Mouse (Mus musculus): Measurements from ENCODE around the gene Trim39. TPM values are rescaled to one million over a fixed set of nuclear protein-coding genes. Genes with fewer than 3 reads are reported as not detected.

Trim39 gene
- polyA plus RNA-seq (2012) = 5.4 and 5.5 TPM in 2 replicates

DNA sequence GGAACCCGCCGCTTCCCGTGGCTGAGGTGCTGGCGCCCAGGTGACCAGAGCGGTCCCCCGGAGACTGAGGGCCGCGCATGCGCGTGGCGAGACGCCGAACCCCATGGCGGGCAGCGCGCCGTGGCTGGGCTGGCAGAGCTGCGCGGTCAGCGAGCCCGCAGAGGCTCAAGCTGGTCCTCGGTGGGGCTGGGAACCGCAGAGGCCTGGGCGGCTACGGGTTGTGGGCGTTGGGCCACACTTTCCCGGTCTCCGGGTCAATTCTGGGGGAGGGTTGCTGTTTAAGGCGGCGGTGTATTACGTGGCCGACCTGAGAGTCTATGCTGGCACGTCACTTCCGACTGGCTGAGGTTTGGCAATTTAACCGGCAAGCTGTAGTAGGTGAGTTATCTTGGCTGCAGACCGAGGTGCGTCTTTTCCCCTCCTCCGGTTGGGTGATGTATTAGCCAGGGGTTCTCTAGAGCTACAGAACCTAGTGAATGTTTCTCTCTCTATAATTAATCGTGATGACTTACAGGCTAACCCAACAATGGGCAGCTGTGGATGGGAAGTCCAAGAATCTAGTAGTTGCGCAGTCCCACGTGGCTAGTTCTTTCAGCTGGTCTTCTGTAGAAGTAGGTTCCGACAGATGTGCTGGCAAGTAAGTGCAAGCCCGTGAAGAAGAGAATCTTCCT is at the start of gene Trim39:
Gene Trim39, minus strand, starts transcription at position 662 of the 671 bp plus-strand sequence.
- TF ChIP-seq GATA1 (IDR thresholded peaks at IDR 0.05; ENCODE audit: low read length) = no peak

DNA sequence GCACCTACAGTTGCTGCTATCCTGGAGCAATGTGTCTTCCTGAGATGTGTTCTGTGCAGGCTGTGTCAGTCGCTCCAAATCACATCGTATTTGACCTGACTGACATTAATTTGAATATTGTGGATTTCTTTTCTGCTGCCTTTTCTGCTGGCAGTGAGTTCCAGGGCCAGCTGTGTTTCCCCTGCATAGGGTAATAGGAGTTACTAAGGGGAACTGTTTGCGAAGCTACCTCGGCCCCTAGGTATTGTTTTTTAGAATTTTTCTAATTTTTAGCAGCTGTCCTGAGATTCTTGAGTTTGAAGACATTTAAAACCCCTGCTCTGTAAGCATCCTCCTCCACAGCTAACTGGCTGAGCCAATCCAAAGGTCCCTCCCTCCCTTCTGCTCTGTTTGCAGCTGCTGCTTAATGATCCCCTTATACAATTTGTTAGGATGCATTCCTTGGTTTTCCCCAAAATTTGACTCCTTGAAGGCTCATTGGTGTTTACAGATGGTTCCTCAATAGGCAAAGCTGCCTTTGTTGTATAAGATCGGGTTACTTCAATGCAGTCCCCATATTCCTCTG is 43.7 kb upstream of the Trim39 start:
- TF ChIP-seq GATA1 (IDR thresholded peaks at IDR 0.05; ENCODE audit: low read length) = no peak

DNA sequence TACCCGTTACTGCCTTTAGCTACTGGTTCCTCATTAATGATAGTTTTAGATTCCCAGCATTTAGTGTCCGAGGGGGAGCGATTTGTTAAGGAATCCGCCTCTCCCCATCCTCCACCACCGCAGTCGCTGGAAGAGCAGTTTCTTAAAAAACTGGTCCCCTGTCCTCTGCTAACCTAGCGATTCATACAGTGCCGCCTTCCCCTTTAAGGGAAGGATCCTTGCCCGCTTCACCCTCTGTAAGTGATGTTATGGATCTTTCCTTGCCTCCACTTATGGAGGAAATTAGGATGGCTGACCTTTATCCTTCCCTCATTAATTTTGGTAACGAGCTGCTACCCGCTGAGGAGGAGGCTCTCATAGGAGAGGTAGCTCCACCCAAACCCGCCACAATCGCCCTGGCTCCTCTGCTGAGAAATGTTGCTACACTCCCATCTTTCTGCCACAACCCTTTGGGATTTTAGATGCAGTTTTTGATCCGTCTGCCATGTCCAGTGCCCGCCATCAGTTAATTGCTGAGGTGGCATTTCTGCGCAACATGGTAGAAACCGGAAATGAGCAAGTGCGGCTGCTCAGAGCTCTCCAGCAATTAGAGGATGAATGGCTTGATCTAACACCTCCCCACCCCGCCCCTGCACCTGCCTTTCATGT is 43.1 kb upstream of the Trim39 start:
- no peak for TF ChIP-seq GATA1 (IDR thresholded peaks at IDR 0.05; ENCODE audit: low read length)

DNA sequence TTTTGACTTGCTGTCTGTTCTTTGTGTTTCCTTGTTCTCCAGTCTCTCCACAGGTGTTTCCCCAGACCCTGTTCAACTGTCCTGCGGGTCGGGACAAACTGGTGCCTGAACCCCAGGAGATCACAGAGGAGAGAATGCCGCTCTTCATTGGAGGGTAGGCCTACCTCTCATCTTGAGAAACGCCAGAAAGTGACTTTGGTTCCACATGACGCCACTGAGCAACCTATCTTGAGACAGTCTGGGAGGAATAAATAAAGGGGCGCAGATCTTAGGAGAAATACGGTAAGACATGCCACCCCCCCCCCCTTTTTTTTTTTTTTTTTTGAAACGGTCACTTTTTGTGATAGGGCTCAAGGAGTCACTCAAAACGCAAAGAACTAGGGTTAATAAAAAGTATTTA is 42.5 kb upstream of the Trim39 start:
- TF ChIP-seq GATA1 (IDR thresholded peaks at IDR 0.05; ENCODE audit: low read length) = no peak

DNA sequence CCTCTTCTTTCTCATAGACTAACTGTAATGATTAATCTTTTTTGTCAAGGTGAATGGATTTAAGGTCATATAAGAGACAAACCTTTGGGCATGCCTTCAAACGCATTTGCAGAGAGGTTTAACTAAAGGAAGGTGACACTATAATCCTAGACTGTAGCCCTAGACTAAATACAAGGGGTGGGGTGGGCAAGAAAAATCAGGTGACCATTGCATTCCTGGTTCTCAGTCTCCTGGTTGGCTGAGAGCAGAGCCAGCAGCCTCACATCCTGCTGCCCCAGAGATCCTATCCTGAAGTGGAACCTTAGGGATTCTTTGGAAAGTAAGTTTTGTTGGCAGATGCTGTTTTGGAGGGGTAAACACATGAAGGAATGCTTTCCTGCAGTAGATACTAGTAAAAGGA is 37.2 kb upstream of the Trim39 start:
- no peak for TF ChIP-seq GATA1 (IDR thresholded peaks at IDR 0.05; ENCODE audit: low read length)

DNA sequence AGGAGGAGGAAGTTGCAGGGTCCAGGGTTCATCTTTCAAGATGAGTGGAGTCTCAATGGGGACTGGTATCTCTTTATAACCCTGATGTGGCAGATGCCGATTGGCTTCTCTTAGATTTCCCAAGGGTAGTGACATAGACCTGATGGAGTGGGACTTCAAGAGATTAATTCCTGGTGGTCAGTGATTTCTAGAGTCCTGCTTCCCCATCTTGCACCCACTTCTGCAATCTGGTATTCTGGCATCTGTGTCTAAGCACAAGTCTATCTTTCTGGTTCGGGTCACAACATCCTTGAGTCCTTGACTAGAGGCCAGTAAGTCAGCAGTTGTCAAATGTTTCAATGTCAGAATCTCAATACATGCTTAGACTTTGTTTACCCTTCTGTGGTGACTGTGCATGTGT is 14.3 kb upstream of the Trim39 start, which contains the start of gene H2-M10.2:
Gene H2-M10.2, minus strand, starts transcription at position 101 of the 400 bp plus-strand sequence.
- no peak for TF ChIP-seq GATA1 (IDR thresholded peaks at IDR 0.05; ENCODE audit: low read length)

DNA sequence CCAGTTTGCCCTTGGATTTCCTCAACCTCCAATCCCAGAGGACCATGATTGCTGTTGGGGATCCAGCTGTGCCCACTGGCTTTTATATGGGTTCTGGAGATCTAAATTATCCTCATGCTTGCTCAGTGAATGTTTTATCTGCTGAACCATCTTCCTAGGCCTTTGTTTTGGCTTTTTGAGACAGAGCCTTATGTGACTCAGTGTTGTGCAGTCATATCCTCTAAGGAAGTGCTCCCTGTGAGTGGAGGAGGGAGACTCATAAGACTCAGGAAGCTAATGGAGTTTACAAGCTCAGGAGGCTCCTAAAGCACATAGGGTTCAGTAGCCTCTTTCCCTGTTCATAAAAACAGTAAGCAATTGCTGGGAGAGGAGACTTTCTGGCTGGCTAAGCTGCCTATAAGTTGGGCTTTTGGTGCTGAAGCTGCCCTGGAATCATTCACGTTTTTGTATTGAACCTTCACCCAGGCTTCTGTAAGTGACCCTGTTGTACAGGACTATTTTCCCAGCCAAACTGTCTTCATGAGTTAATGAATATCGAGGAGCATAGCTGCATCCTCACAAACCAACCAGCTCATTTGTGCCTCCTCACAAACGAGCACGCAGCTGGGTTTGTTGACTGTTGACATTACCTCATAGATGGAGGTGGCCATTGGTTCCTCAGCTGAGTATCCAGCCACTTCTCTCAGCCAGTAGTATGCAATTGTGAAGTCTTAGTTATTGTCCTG is 9.6 kb upstream of the Trim39 start:
- no peak for TF ChIP-seq GATA1 (IDR thresholded peaks at IDR 0.05; ENCODE audit: low read length)

DNA sequence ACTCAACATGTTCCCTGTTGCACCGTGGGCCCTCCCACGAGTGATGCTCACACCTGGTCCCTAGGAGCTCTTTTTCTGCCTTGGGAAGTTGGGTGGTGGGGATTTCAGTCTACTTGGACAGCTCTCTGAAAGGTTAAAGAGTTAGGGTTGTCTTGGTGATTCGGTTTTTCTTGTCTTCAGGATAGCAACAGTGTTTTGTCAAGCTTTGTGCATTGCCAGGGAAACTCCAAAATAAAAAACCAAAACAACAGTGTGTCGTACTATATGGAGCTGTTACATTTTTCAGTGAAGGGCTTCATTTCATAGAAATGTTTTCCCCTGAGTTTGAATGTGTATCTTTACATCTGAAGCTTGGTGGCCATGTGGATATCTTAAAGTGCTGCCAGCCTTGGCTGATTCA is 2.7 kb upstream of the Trim39 start:
- no peak for TF ChIP-seq GATA1 (IDR thresholded peaks at IDR 0.05; ENCODE audit: low read length)

DNA sequence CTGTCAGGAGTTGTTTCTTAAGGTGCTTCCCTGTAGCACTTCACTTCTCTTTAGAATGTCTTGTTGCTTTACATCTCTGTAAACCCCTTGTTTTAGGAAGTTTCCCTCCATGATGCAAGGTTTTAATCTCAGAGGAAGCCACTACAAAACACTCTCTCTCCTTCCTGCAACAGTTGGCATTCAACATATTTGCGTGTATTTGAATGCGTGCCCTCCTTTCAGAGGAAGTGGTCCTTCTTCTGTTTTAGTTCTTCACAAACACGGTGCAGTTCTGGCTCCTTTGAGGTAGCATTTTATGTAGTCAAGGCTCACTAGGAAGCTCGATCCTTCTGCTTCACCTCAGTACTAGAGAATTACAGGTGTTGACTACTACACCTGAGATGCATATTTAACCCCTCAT is 1.7 kb upstream of the Trim39 start:
- TF ChIP-seq GATA1 (IDR thresholded peaks at IDR 0.05; ENCODE audit: low read length) = no peak

DNA sequence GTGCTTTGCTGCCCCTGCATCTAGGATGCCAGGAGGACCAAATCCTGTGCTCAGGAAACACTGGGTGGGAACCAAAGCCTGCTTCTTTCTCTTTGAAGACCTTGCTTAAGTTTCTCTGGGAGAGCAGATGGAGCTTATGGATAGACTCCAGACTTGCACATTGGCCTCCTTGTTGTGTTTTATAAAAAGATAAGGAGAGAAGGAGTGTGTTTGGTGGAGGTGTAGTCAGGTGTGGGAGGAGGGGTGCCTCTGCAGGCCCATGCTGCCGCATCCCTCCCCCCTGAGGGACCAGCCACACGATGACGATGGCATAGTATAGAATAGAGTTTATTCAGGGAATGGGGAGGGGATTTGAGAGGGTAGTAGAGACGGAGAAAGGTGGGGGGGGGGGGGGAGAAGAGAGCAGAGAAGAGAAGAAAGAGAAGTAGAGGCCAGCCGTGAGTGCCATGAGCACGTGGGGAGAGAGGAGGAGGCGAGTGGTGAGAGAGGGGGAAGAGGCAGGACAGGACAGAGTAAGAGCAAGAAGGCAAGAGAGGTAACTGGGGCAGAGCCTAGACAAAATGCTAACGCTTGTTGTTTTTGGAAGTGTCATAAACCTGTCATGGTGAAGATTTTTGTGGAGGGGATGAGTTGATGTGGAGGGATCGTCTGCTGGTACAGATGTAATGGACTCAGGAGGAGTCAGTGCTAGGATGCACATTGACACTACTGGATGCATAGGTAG is 758 bp upstream of the Trim39 start:
- no peak for TF ChIP-seq GATA1 (IDR thresholded peaks at IDR 0.05; ENCODE audit: low read length)

DNA sequence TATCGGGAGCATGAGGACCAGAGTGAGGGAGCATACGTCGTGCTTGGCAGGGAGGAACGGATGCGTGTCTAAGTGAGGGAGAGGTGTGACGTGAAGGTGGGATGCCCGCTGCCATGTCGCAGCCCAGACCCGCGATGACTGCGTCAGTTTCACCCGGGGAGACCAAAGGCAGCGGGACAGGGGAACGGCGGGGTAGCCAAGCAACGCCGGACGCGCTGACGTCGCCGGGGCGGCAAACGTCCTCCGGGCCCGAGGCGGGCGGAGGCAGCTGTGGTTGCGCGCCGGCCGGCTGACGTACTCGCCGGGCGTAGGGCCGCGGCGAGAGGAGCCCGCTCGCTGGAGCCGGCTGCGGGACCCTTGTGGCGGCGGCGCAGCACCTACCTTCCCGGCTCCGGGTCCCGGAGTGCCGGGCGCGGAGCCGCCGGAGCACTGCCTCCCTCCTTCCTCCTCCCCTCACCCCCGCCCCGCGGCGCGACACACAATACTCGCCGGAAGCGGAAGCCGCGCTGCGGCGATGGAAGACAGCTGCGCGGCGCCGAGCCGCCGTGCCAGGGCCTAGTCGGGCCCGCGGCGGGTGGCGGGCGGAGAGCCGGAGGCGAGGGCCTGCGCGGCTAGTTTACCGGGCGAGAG is 976 bp downstream of the Trim39 start:
- TF ChIP-seq GATA1 (IDR thresholded peaks at IDR 0.05; ENCODE audit: low read length) = no peak

DNA sequence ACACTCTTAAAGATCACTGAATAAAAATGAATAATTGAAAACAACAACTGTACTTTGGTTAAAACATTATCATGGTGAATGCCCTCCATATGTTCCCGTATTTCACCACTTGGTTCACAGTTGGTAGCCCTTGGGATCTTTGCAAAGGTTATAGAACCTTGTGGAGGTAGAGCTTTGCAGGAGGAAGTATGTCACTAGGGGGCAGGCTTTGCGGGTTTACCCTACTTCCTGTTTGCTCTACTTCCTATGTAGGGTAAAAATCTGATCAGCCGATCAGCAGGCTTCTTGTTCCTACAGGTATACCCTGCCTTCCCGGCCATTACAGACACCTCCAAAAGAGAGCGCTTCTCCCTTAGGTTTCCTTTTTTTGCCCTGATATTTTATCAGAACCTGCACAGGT is 6.2 kb downstream of the Trim39 start:
- no peak for TF ChIP-seq GATA1 (IDR thresholded peaks at IDR 0.05; ENCODE audit: low read length)

DNA sequence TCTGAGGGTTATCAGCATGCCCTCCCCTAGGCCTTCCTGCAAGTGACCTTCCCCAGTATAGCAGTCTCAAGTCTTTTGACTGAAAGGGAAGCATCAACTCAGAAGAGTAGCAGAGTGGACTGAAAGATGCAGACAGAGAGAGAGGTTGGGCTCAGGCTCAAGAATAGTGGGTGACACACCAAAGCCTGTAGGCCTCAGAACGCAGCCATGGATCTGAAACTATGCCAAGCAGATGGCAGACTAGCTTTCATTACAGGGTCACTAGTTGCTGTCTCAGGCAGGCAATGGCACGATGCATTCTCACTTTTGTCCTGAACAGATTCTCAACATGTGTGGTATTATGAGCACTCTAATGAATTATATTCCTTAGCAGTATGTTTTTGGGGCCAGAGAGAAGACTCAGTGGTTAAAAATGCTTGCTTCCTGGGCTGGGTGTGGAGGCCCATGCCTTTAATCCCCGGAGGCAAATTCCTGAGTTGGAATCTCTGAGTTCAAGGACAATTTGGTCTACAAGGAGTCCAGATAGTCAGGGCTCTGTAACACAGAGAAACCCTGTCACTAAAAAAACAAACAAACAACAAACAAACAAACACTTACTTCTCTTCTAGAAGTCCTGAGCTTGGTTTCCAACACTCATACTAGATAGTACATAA is 7.6 kb downstream of the Trim39 start:
- no peak for TF ChIP-seq GATA1 (IDR thresholded peaks at IDR 0.05; ENCODE audit: low read length)

DNA sequence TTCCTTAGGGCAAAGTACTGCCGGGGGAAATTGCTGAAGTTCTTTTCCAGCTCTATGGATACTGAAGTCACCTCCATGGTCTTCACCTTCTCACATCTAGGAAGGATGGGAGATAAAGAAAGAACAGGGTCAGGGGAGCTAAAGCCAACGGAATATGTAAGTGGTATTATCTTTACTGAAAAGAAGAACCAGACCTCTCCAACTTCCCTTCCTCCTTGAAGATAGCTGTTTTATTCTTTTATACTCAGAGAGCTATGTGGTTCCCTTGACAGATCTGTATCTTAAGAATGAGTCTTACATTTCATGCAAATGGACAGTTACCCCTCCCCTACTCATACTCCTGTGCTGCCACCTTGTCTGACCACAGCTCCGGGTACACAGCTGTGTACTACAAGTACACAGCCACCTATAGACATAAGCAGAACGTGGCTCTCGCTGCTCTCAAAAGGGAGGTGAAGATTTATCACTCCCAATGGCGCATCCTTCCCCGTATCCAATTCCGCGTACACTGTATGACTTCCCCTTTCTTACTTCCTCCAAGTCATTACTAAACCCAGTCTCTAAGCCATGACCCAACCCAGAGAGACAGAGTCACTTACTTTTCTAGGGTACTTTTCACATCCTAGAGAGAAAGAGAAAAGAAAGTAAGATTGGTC is 10.4 kb downstream of the Trim39 start:
- TF ChIP-seq GATA1 (IDR thresholded peaks at IDR 0.05; ENCODE audit: low read length) = no peak

All from G1E-ER4 (cell line).